In the genomic region with DNA sequence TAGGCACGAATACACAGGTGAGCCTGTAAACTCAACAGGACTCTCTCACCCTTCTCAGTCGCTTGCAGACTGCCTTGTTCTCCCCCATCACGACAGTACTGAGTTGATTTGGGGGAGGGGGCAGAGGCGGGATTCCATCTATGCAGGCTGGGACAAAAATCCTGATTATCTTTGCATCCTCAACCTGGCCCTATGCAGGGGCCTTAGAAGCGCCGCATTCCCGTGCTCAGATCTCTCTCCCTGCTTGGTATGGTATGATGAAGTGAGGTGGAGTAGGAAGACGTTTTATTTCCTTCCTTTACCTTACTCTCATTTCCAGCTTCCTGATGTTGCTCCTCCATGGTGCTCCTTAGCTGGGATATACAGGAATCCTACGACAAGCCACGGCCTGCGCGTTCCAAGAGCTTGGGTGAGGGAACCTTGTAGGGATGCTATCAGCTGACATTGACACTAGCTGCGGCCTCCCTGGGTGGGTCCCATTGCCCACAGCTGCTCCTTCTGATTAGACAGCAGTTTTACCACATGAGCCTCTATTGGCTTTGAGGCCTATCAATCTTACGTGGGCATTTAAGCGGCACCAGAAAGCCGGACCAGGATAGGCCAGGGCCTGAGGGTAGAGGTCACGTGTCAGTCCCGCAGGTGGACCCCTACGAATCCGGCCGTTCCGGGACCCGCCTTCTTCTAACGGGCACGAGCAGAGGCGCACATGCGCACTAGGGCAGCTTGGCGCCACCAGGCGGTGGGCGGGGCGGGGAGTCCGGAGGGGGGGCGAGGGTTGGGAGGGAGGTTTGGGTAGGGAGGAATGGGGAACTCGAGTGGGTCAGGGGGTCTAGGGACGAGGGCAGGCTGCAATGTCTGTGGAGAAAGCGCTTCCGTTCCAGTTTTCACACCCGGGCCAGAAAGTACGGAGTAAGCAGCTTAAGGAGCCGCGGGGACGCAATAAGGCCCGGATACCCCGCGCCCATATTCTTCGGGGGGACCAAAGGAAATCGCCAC, we compare ENCODE assay signal across 7 mouse cellular contexts. TPM values are rescaled to one million over a fixed set of nuclear protein-coding genes. Genes with fewer than 3 reads are reported as not detected.
A peak's percentile ranks its signal among the peaks of the same experiment; 100 is the strongest.
DNase-seq lines count a peak whose midpoint lies in the region; ATAC-seq and TF ChIP-seq lines count a peak whose summit lies in the region.

A gene (minus strand): TSS at position 508 of the 996 bp plus-strand sequence.

- H3K27ac ChIP-seq in embryonic facial prominence, embryonic 13.5 days = 0 out of 2 replicates have a peak within 1 kb of the TSS, but pooled peaks have one; percentile 33
- peak within 1 kb of the TSS; percentile 5; the same call in 1 of the 2 replicates for H3K27ac ChIP-seq in kidney, adult 2 months (ENCODE audit: insufficient read depth, low read depth, low read length)
- peak within 1 kb of the TSS; percentile 35; the same call in 1 of the 2 replicates for H3K27ac ChIP-seq in limb, embryonic 13.5 days
- H3K27ac ChIP-seq in midbrain, embryonic 16.5 days (ENCODE audit: low read length) = peak within 1 kb of the TSS; percentile 89

- peak within 1 kb of the TSS; percentile 68 for H3K9ac ChIP-seq in embryonic facial prominence, embryonic 13.5 days
- H3K9ac ChIP-seq in limb, embryonic 13.5 days = peak within 1 kb of the TSS; percentile 74
- H3K9ac ChIP-seq in midbrain, embryonic 16.5 days (ENCODE audit: low read depth, low read length) = peak within 1 kb of the TSS; percentile 72

- H3K27me3 ChIP-seq in embryonic facial prominence, embryonic 13.5 days = no peaks in the 10 kb centered on the region
- H3K27me3 ChIP-seq in kidney, adult 2 months (replicated peaks; ENCODE audit: control insufficient read depth, insufficient read depth, low read length) = no peaks in the 10 kb centered on the region
- no peaks in the 10 kb centered on the region for H3K27me3 ChIP-seq in limb, embryonic 13.5 days
- no peaks in the 10 kb centered on the region for H3K27me3 ChIP-seq in midbrain, embryonic 16.5 days (ENCODE audit: control insufficient read depth, insufficient read depth, low read depth, low read length)

- H3K36me3 ChIP-seq in embryonic facial prominence, embryonic 13.5 days = no peaks in the 10 kb centered on the region
- H3K36me3 ChIP-seq in kidney, adult 2 months (ENCODE audit: control insufficient read depth, insufficient read depth, low read length) = no peaks in the 10 kb centered on the region
- H3K36me3 ChIP-seq in limb, embryonic 13.5 days = no peaks in the 10 kb centered on the region
- no peaks in the 10 kb centered on the region for H3K36me3 ChIP-seq in midbrain, embryonic 16.5 days (ENCODE audit: control insufficient read depth, insufficient read depth, low read length)

- WGBS in embryonic facial prominence, embryonic 13.5 days = 3% methylated on average over 47 of the region's 47 CpGs
- WGBS in kidney, adult 2 months = 3% methylated on average over 47 of the region's 47 CpGs
- 3% methylated on average over 46 of the region's 47 CpGs for WGBS in limb, embryonic 13.5 days
- WGBS in midbrain, embryonic 16.5 days = 3% methylated on average over 47 of the region's 47 CpGs

- peak within 1 kb of the TSS; percentile 48 for H3K4me3 ChIP-seq in embryonic facial prominence, embryonic 13.5 days
- peak within 1 kb of the TSS; percentile 59 for H3K4me3 ChIP-seq in kidney, adult 2 months (ENCODE audit: insufficient read depth, low read depth, low read length)
- peak within 1 kb of the TSS; percentile 49 for H3K4me3 ChIP-seq in limb, embryonic 13.5 days
- peak within 1 kb of the TSS; percentile 64 for H3K4me3 ChIP-seq in midbrain, embryonic 16.5 days (ENCODE audit: low read depth, low read length)

- no peak for TF ChIP-seq CTCF in kidney, adult 2 months (conservative IDR thresholded peaks at IDR 0.05; ENCODE audit: insufficient read depth, insufficient read length, low read depth, low read length)

- peak; percentile 98 for DNase-seq in adrenal gland, postnatal 36 days
- peak; percentile 97 to 99 for DNase-seq in heart, adult 18-20 months
- peak; percentile 100 for DNase-seq in kidney, adult 2 months
- DNase-seq in spleen, postnatal 10 days (ENCODE audit: low spot score in 2 of 2) = peak; percentile 92 to 97

- peak; percentile 98 for ATAC-seq in embryonic facial prominence, embryonic 13.5 days (ENCODE audit: insufficient number of reproducible peaks, insufficient read depth, low FRiP score, low TSS enrichment, low read depth)
- ATAC-seq in limb, embryonic 13.5 days (ENCODE audit: low FRiP score, low read depth) = peak; percentile 99
- peak; percentile 99 for ATAC-seq in midbrain, embryonic 16.5 days

- H3K9me3 ChIP-seq in embryonic facial prominence, embryonic 13.5 days = no peaks in the 10 kb centered on the region
- H3K9me3 ChIP-seq in limb, embryonic 13.5 days = peaks cover 9% of the 10 kb centered on the region
- H3K9me3 ChIP-seq in midbrain, embryonic 16.5 days (replicated peaks; ENCODE audit: control insufficient read depth, low read length, poor library complexity, severe bottlenecking) = no peaks in the 10 kb centered on the region

- no peak for TF ChIP-seq POLR2A in kidney, adult 2 months (IDR thresholded peaks at IDR 0.05; ENCODE audit: low read depth, low read length)

- peaks cover 19% of the 10 kb centered on the region for H3K4me1 ChIP-seq in embryonic facial prominence, embryonic 13.5 days
- peaks cover 9% of the 10 kb centered on the region; the same call in 1 of the 2 replicates for H3K4me1 ChIP-seq in kidney, adult 2 months (ENCODE audit: control insufficient read depth, insufficient read depth, low read length)
- H3K4me1 ChIP-seq in limb, embryonic 13.5 days = peaks cover 16% of the 10 kb centered on the region
- peaks cover 20% of the 10 kb centered on the region for H3K4me1 ChIP-seq in midbrain, embryonic 16.5 days (ENCODE audit: control insufficient read depth, insufficient read depth, low read length)

- peak within 1 kb of the TSS; percentile 70 for H3K4me2 ChIP-seq in embryonic facial prominence, embryonic 13.5 days
- H3K4me2 ChIP-seq in limb, embryonic 13.5 days (replicated peaks) = peak within 1 kb of the TSS; percentile 80
- H3K4me2 ChIP-seq in midbrain, embryonic 16.5 days (ENCODE audit: low read length) = peak within 1 kb of the TSS; percentile 91

RNA-seq across cellular contexts. Expression of the gene that starts here (rescaled TPM):
- 10 to 100 TPM; 11.1 to 12.1 TPM for total RNA-seq in adrenal gland, postnatal 36 days (2021)
- 9.7 and 11.7 TPM in 2 replicates for polyA plus RNA-seq in embryonic facial prominence, embryonic 13.5 days (2015; fragmentation: Nextera tagmentation; extraction: Ambion mirVana)
- total RNA-seq in heart, adult 18-20 months (2021) = 1 to 10 TPM; 4.2 to 4.3 TPM
- polyA plus RNA-seq in kidney, adult 2 months (2012; rRNA removed) = 14.7 and 16.3 TPM in 2 replicates
- 12.1 and 13.4 TPM in 2 replicates for polyA plus RNA-seq in limb, embryonic 13.5 days (2015; fragmentation: Nextera tagmentation; extraction: Ambion mirVana)
- polyA plus RNA-seq in midbrain, embryonic 16.5 days (2015; fragmentation: Nextera tagmentation; extraction: Ambion mirVana) = 112 and 116 TPM in 2 replicates

Comparison
In these comparisons a context has a peak if more than half of its experiments do, and no peak if none do; other contexts are left out.
1. Peak in every context shown above with its lines: DNase-seq, ATAC-seq, H3K4me3 ChIP-seq and H3K27ac ChIP-seq.
2. H3K27ac ChIP-seq: peak in every context shown above with its lines; median percentile 89 in midbrain, embryonic 16.5 days; 35 in limb, embryonic 13.5 days; 33 in embryonic facial prominence, embryonic 13.5 days; 5 in kidney, adult 2 months.